Mouse (Mus musculus) neural tube, embryonic 13.5 days (tissue): ENCODE results near the gene Rybp. TPM values are rescaled to one million over a fixed set of nuclear protein-coding genes. Genes with fewer than 3 reads are reported as not detected.

Experiments used
- ATAC-seq: fragments of 200-750 bp; cut with Nextera tagmentation; 2 replicates; pipeline ENCODE4 v1.8.0; 2017; ENCODE audit warnings: low read depth, mild to moderate bottlenecking, moderate TSS enrichment, moderate library complexity
- H3K27ac ChIP-seq: fragments of 300-500 bp; sonication (generic); replicated peaks from 2 replicates; pipeline ENCODE4 v1.5.1; 2015; ENCODE audit warnings: moderate library complexity, mild to moderate bottlenecking, inconsistent platforms
- H3K27me3 ChIP-seq: fragments of 300-500 bp; sonication (generic); 2 replicates; pipeline ENCODE4 v1.6.1; 2015; ENCODE audit warnings: mild to moderate bottlenecking, inconsistent platforms
- H3K36me3 ChIP-seq: fragments of 300-500 bp; sonication (generic); 2 replicates; pipeline ENCODE4 v1.6.1; 2015; ENCODE audit warnings: mild to moderate bottlenecking, inconsistent platforms
- H3K4me1 ChIP-seq: fragments of 300-500 bp; sonication (generic); replicated peaks from 2 replicates; pipeline ENCODE4 v1.6.1; 2015; ENCODE audit warnings: inconsistent platforms
- H3K4me2 ChIP-seq: fragments of 300-500 bp; sonication (generic); 2 replicates; pipeline ENCODE4 v1.6.1; 2015; ENCODE audit warnings: inconsistent platforms, mild to moderate bottlenecking, moderate library complexity
- H3K4me3 ChIP-seq: fragments of 300-500 bp; sonication (generic); 2 replicates; pipeline ENCODE4 v1.5.1; 2015; ENCODE audit warnings: mild to moderate bottlenecking, inconsistent platforms
- H3K9ac ChIP-seq: fragments of 300-500 bp; sonication (generic); 2 replicates; pipeline ENCODE4 v1.6.1; 2015; ENCODE audit warnings: moderate library complexity, mild to moderate bottlenecking, inconsistent platforms
- H3K9me3 ChIP-seq: fragments of 300-500 bp; sonication (generic); 2 replicates; pipeline ENCODE4 v1.6.1; 2016; ENCODE audit warnings: inconsistent platforms
- WGBS: fragments of 180-500 bp; shearing (Covaris S2); methylation state at CpG from one replicate; pipeline ENCODE4 v1.1.7; 2015; 5-methylcytosine and 5-hydroxymethylcytosine counted together
- polyA plus RNA-seq: library from polyadenylated mRNA; unstranded; fragments of >200 nt; fragmentation: Nextera tagmentation; extraction: Ambion mirVana; gene quantifications from 2 replicates; pipeline ENCODE4 v1.2.1, GENCODE M21; 2015

The Rybp gene
- polyA plus RNA-seq, 1 experiment from 2014 or later: 17.5 TPM

- Histone ChIP-seq H3K27me3 (peaks cover 14% of the 10 kb centered on the region), H3K9me3 (no peaks in the 10 kb centered on the region), H3K36me3 (no peaks in the 10 kb centered on the region), H3K9ac (no peak overlapping the region), H3K27ac (no peak overlapping the region), H3K4me3 (no peak overlapping the region), H3K4me1 (no peaks in the 10 kb centered on the region), H3K4me2 (no peak overlapping the region)
- no peak for ATAC-seq
- WGBS: 62% methylated on average over 4 of the region's 4 CpGs
These were observed 106.4 kb downstream of the Rybp start for GRCm38 (mm10) chr6:100180883-100181262.

GRCm38 (mm10) chr6:100180213-100180882, 106.9 kb downstream of the Rybp start:
- Histone ChIP-seq H3K27me3 (peaks cover 14% of the 10 kb centered on the region), H3K36me3 (no peaks in the 10 kb centered on the region), H3K4me3 (no peak overlapping the region), H3K4me1 (no peaks in the 10 kb centered on the region), H3K9ac (no peak overlapping the region), H3K4me2 (no peak overlapping the region), H3K27ac (no peak overlapping the region), H3K9me3 (no peaks in the 10 kb centered on the region)
- ATAC-seq: no peak
- WGBS: 77% methylated on average over 4 of the region's 4 CpGs

GRCm38 (mm10) chr6:100178830-100179229, 108.5 kb downstream of the Rybp start:
- no peak overlapping the region for H3K9ac ChIP-seq
- H3K36me3 ChIP-seq: no peaks in the 10 kb centered on the region
- H3K27me3 ChIP-seq: peaks cover 10% of the 10 kb centered on the region; the same call in 1 of the 2 replicates
- 82% methylated on average over 3 of the region's 3 CpGs for WGBS
- H3K4me3 ChIP-seq: no peak overlapping the region
- H3K27ac ChIP-seq: no peak overlapping the region
- no peaks in the 10 kb centered on the region for H3K4me1 ChIP-seq
- ATAC-seq: no peak
- no peak overlapping the region for H3K4me2 ChIP-seq
- no peaks in the 10 kb centered on the region for H3K9me3 ChIP-seq
